Mouse (Mus musculus): ENCODE measurements around the gene Crybb2. TPM values are rescaled to one million over a fixed set of nuclear protein-coding genes. Genes with fewer than 3 reads are reported as not detected.

Gene Crybb2
- total RNA-seq, 1 experiment: not detected

DNA sequence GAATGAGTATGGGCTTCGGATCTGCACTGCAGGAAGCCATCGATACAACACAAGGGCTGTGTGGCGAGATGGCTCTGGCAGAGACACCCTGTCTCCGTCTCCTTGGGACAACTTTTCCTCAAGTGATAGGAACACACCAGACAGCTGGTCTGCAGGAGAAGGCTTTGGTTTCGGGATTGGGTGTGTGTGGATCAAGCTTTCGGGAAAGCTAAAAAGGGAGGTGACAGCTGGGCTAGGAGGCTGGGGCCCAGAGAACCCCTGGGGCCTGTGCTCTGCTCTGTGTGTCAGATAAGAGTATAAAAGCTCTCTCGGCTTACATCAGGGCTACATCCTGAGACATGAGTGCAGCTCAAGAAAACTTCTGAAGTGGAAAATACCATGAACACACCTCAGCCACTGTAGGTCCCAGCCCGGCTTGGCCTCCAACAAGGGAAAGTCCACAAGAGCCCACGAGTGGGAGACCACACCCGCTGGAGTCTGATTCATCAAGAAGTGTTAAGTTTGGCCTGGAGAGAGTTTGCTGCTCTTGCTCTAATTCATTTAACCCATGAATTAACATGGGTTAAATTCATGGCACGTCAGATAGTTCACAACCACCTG lies 38.3 kb upstream of the Crybb2 start:
- no peaks in the 10 kb centered on the region for H3K9me3 ChIP-seq (ENCODE audit: control insufficient read depth, insufficient read depth, low read depth, low read length)
- no peak overlapping the region for H3K4me3 ChIP-seq (ENCODE audit: insufficient read depth in 1 of 2, low read depth in 1 of 2, low read length in 2 of 2, poor library complexity in 1 of 2, severe bottlenecking in 1 of 2)
- H3K4me1 ChIP-seq (ENCODE audit: control insufficient read depth in 2 of 2, insufficient read depth in 2 of 2, low read length in 2 of 2, poor library complexity in 1 of 2): peaks cover 0 to 13% of the 10 kb centered on the region in 2 experiments; a peak in 2 of 4 replicates
- in situ Hi-C loops (cut with MboI; ENCODE audit: low sequenced_read_pairs in 2 of 2, unreplicated experiment in 2 of 2): loop anchor here in 1 of 2 experiments (10.0 kb wide), 1 partner anchor 47 kb away; no protein-coding TSS in a partner anchor
- H3K27ac ChIP-seq (ENCODE audit: insufficient read depth, low read depth, low read length, poor library complexity, severe bottlenecking): no peak overlapping the region
- TF ChIP-seq ZNF384 (IDR thresholded peaks at IDR 0.05; ENCODE audit: low read depth, low read length): no peak
- TF ChIP-seq HCFC1 (IDR thresholded peaks at IDR 0.05; ENCODE audit: borderline replicate concordance, insufficient read depth, low read length): no peak
- no peak for TF ChIP-seq CHD2 (IDR thresholded peaks at IDR 0.05; ENCODE audit: low read depth, low read length)
- TF ChIP-seq MAFK (IDR thresholded peaks at IDR 0.05; ENCODE audit: insufficient read depth, low read depth, low read length): no peak
- no peak for TF ChIP-seq ZC3H11A (IDR thresholded peaks at IDR 0.05; ENCODE audit: borderline replicate concordance, low read depth, low read length)
- DNase-seq (ENCODE audit: low read depth, low spot score): no peak
- H3K36me3 ChIP-seq (ENCODE audit: control insufficient read depth, insufficient read depth, low read length, poor library complexity, severe bottlenecking): no peaks in the 10 kb centered on the region
- no peak overlapping the region for H3K9ac ChIP-seq (ENCODE audit: insufficient read depth, low read depth, low read length, poor library complexity, severe bottlenecking)

DNA sequence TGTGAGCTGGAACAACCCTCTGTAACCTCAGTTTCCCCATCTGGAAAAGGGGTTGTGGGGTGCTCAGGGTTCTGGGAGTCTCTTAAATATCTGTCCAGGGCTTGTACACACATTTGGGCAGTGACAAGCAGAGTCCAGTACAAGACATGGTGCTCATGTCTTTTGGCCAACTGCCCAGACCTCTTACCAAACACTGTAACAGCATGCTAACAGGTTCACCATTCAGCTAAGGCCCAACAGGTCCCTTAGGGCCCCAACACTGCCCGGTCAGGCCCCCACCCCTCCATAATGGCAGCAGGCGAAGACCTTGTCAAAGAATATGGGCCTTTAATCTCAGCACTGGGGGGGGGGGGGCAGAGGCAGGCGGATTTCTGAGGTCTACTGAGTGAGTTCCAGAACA lies 37.8 kb upstream of the Crybb2 start:
- Histone ChIP-seq H3K4me3 (ENCODE audit: insufficient read depth in 1 of 2, low read depth in 1 of 2, low read length in 2 of 2, poor library complexity in 1 of 2, severe bottlenecking in 1 of 2) (no peak overlapping the region), H3K4me1 (ENCODE audit: control insufficient read depth in 2 of 2, insufficient read depth in 2 of 2, low read length in 2 of 2, poor library complexity in 1 of 2) (peaks cover 0 to 11% of the 10 kb centered on the region in 2 experiments; a peak in 2 of 4 replicates)

DNA sequence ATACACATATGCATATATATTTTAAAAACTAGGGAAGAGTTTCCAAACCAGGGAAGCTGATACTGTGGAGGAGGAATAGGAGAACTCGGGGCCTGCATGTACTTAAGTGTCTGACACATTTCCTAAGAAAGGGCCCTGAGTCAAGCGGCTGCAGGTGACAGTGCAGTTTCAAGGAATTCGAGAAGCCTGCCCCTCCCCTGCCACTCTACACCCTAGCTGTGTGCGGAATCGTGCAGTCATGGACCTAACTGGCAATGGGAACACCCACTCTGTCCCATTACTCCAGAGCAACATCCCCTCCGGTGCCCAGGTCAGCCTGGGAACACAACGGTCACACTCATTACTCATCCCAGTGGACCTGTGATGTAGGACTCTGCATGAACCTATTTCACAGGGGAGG lies 36.7 kb upstream of the Crybb2 start:
- in situ Hi-C loops (cut with MboI; ENCODE audit: low sequenced_read_pairs in 2 of 2, unreplicated experiment in 2 of 2): loop anchor here in 1 of 2 experiments (10.0 kb wide), 1 partner anchor 48 kb away; no protein-coding TSS in a partner anchor
- H3K27ac ChIP-seq (ENCODE audit: insufficient read depth, low read depth, low read length, poor library complexity, severe bottlenecking): no peak overlapping the region
- TF ChIP-seq MAFK (IDR thresholded peaks at IDR 0.05; ENCODE audit: insufficient read depth, low read depth, low read length): no peak
- TF ChIP-seq ZNF384 (IDR thresholded peaks at IDR 0.05; ENCODE audit: low read depth, low read length): no peak
- TF ChIP-seq HCFC1 (IDR thresholded peaks at IDR 0.05; ENCODE audit: borderline replicate concordance, insufficient read depth, low read length): no peak
- TF ChIP-seq ZC3H11A (IDR thresholded peaks at IDR 0.05; ENCODE audit: borderline replicate concordance, low read depth, low read length): no peak
- TF ChIP-seq CHD2 (IDR thresholded peaks at IDR 0.05; ENCODE audit: low read depth, low read length): no peak
- DNase-seq (ENCODE audit: low read depth, low spot score): no peak
- no peak overlapping the region for H3K4me3 ChIP-seq (ENCODE audit: insufficient read depth in 1 of 2, low read depth in 1 of 2, low read length in 2 of 2, poor library complexity in 1 of 2, severe bottlenecking in 1 of 2)
- no peak overlapping the region for H3K9ac ChIP-seq (ENCODE audit: insufficient read depth, low read depth, low read length, poor library complexity, severe bottlenecking)
- H3K36me3 ChIP-seq (ENCODE audit: control insufficient read depth, insufficient read depth, low read length, poor library complexity, severe bottlenecking): no peaks in the 10 kb centered on the region
- peaks cover 0 to 9% of the 10 kb centered on the region in 2 experiments; a peak in 2 of 4 replicates for H3K4me1 ChIP-seq (ENCODE audit: control insufficient read depth in 2 of 2, insufficient read depth in 2 of 2, low read length in 2 of 2, poor library complexity in 1 of 2)
- no peaks in the 10 kb centered on the region for H3K9me3 ChIP-seq (ENCODE audit: control insufficient read depth, insufficient read depth, low read depth, low read length)

More for the DNA sequence above, 37.8 kb upstream of the Crybb2 start:
- DNase-seq (ENCODE audit: low read depth, low spot score): no peak
- no peak overlapping the region for H3K9ac ChIP-seq (ENCODE audit: insufficient read depth, low read depth, low read length, poor library complexity, severe bottlenecking)
- H3K9me3 ChIP-seq (ENCODE audit: control insufficient read depth, insufficient read depth, low read depth, low read length): no peaks in the 10 kb centered on the region
- TF ChIP-seq ZNF384 (IDR thresholded peaks at IDR 0.05; ENCODE audit: low read depth, low read length) (no peak), MAFK (IDR thresholded peaks at IDR 0.05; ENCODE audit: insufficient read depth, low read depth, low read length) (no peak), ZC3H11A (IDR thresholded peaks at IDR 0.05; ENCODE audit: borderline replicate concordance, low read depth, low read length) (no peak), CHD2 (IDR thresholded peaks at IDR 0.05; ENCODE audit: low read depth, low read length) (no peak)
- H3K36me3 ChIP-seq (ENCODE audit: control insufficient read depth, insufficient read depth, low read length, poor library complexity, severe bottlenecking): no peaks in the 10 kb centered on the region
- in situ Hi-C loops (cut with MboI; ENCODE audit: low sequenced_read_pairs in 2 of 2, unreplicated experiment in 2 of 2): loop anchor here in 1 of 2 experiments (10.0 kb wide), 1 partner anchor 47 kb away; no protein-coding TSS in a partner anchor
- no peak overlapping the region for H3K27ac ChIP-seq (ENCODE audit: insufficient read depth, low read depth, low read length, poor library complexity, severe bottlenecking)

DNA sequence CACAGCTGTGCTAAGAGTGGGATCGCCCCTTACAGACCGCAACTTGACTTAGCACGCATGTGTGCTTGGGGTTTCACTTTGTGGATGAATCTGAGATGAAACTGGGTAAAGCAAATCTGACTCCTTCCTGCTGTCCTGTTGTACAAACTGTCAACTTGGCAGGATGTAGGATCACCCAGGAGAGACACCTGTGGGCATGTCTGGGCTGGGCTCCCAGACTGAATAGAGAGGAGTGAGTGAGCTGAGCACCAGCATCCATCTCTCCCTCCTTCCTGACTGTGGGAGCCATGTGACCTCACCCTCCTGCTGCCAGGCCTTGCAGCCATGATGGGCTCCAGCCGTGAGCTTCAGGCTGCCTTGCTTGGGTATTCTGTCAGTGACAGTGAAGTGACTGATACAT lies 35.6 kb upstream of the Crybb2 start:
- no peaks in the 10 kb centered on the region for H3K36me3 ChIP-seq (ENCODE audit: control insufficient read depth, insufficient read depth, low read length, poor library complexity, severe bottlenecking)

More for the DNA sequence above, 35.6 kb upstream of the Crybb2 start:
- H3K4me3 ChIP-seq (ENCODE audit: insufficient read depth in 1 of 2, low read depth in 1 of 2, low read length in 2 of 2, poor library complexity in 1 of 2, severe bottlenecking in 1 of 2): no peak overlapping the region
- no peaks in the 10 kb centered on the region for H3K9me3 ChIP-seq (ENCODE audit: control insufficient read depth, insufficient read depth, low read depth, low read length)
- H3K9ac ChIP-seq (ENCODE audit: insufficient read depth, low read depth, low read length, poor library complexity, severe bottlenecking): no peak overlapping the region
- DNase-seq (ENCODE audit: low read depth, low spot score): no peak
- in situ Hi-C loops (cut with MboI; ENCODE audit: low sequenced_read_pairs in 2 of 2, unreplicated experiment in 2 of 2): loop anchor here in 1 of 2 experiments (10.0 kb wide), 1 partner anchor 49 kb away; no protein-coding TSS in a partner anchor
- TF ChIP-seq ZC3H11A (IDR thresholded peaks at IDR 0.05; ENCODE audit: borderline replicate concordance, low read depth, low read length) (no peak), ZNF384 (IDR thresholded peaks at IDR 0.05; ENCODE audit: low read depth, low read length) (no peak), CHD2 (IDR thresholded peaks at IDR 0.05; ENCODE audit: low read depth, low read length) (no peak), HCFC1 (IDR thresholded peaks at IDR 0.05; ENCODE audit: borderline replicate concordance, insufficient read depth, low read length) (no peak), MAFK (IDR thresholded peaks at IDR 0.05; ENCODE audit: insufficient read depth, low read depth, low read length) (no peak)
- peaks cover 0 to 3% of the 10 kb centered on the region in 2 experiments; a peak in 1 of 4 replicates for H3K4me1 ChIP-seq (ENCODE audit: control insufficient read depth in 2 of 2, insufficient read depth in 2 of 2, low read length in 2 of 2, poor library complexity in 1 of 2)
- H3K27ac ChIP-seq (ENCODE audit: insufficient read depth, low read depth, low read length, poor library complexity, severe bottlenecking): no peak overlapping the region

Data from ES-E14 (cell line).